Mouse (Mus musculus): ENCODE data around the gene Fam207a. TPM values are rescaled to one million over a fixed set of nuclear protein-coding genes. Genes with fewer than 3 reads are reported as not detected.

The Fam207a gene
- polyA plus RNA-seq, 1 experiment from 2014 or later: 15.5 TPM

DNA sequence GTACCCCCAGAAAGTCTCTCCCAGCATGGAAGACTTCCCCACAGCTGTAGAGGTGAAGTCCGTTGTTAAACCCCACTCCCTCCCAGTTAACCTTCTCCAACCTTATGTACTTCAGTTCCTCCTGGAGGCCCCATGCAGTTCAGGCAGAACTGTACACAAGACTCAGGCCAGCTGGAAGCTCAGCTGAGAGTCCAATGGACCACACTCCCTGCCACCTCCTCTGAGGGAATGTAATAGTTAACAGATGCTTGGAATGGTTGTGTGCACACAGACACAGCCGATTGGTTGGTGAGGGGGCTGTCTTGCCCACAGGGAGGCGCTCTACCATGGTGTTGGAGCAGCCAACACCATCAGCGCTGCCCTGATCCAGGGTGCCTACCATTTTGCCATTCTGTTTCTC lies 73.3 kb downstream of the Fam207a start:
- Histone ChIP-seq H3K27me3 (ENCODE audit: insufficient read depth, low read length) (no peaks in the 10 kb centered on the region), H3K4me1 (ENCODE audit: insufficient read depth) (0 out of 2 replicates have a peak, but pooled peaks cover 3% of the 10 kb centered on the region), H3K9ac (replicated peaks) (no peak overlapping the region), H3K27ac (ENCODE audit: low read depth) (no peak overlapping the region), H3K4me2 (ENCODE audit: low read depth, low read length) (no peak overlapping the region), H3K4me3 (ENCODE audit: low read depth, low read length) (no peak overlapping the region), H3K36me3 (replicated peaks; ENCODE audit: insufficient read depth, low read length) (no peaks in the 10 kb centered on the region), H3K9me3 (ENCODE audit: low read length) (no peaks in the 10 kb centered on the region)
- ATAC-seq: no peak
- peak; percentile 10; the same call in 1 of the 2 replicates for TF ChIP-seq CTCF (IDR thresholded peaks at IDR 0.05; ENCODE audit: low read depth)
- no peak for TF ChIP-seq EP300 (IDR thresholded peaks at IDR 0.05; ENCODE audit: low read depth)
- 76% methylated on average over 4 of the region's 4 CpGs for WGBS (ENCODE audit: insufficient replicate concordance)
- no peak for DNase-seq

DNA sequence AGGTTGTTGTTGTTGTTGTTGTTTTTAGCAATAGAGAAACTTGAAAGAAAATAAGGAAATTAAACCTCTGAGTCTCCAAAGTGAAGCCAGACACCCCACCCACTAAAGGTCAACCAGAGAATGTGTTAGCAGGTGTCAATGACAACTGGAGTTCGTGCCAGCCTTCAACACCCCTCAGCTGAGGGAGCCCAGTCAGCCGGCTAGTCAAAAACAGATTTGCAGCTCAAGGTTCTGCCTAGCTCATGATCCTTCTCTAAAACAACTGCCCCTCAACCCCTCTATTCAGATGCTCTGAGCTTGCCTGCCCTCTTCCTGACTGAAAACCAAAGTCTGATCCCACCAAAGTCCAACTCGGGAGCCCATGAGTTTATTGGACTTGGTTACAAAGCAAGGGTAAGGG lies 73.8 kb downstream of the Fam207a start:
- ATAC-seq: no peak
- no peaks in the 10 kb centered on the region for H3K9me3 ChIP-seq (ENCODE audit: low read length)
- WGBS (ENCODE audit: insufficient replicate concordance): 72% methylated on average over 3 of the region's 3 CpGs

DNA sequence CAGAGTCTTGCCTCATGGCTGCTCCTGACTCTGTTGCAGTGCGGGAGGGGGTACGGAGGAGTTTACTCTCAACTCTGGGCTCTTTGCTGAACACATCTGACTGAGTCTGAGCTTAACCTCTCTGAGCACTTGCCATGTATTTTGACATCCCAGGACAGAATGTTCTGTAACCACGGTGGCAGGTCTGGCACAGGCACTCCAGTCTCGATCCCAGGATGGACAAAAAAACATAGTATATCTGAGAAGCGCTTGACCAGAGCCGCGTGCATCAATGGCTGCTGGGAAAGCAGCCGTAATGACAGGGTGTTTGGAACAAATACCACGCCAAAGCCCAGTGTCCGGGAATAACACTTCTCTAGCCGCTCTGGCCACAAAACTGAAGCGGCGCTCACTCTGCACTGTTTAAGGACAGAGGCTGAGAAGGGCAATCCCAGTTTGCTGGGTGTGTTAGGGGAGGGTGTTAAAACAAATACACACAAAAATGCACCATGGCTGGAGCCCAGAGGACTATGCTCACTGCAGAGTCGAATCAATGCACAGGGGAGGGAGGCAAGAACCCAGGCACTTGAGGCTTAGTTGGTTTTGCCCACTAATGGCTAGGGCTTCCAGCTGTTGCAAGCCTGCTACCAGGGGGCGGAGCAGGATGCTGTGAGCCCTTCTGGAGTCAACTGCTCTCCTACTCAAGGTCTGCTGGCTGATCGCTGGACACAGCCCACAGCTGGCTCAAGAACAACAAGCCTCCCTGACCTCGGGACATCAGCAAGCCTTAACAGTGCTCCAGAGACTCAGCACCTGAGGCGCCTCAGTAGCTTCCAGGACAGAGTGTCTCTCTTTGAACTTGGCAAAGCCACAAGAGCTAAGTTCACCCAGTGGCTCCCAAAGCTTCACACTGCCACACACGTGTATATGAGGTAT lies 74.5 kb downstream of the Fam207a start:
- 60% methylated on average over 19 of the region's 19 CpGs for WGBS (ENCODE audit: insufficient replicate concordance)
- peak overlapping the region; percentile 29; the same call in 1 of the 2 replicates for H3K27ac ChIP-seq (ENCODE audit: low read depth)
- H3K36me3 ChIP-seq (replicated peaks; ENCODE audit: insufficient read depth, low read length): no peaks in the 10 kb centered on the region
- DNase-seq (no peak), ATAC-seq (peak; percentile 79)
- H3K27me3 ChIP-seq (ENCODE audit: insufficient read depth, low read length): no peaks in the 10 kb centered on the region
- TF ChIP-seq EP300 (IDR thresholded peaks at IDR 0.05; ENCODE audit: low read depth) (0 out of 2 replicates have a peak, but pooled peaks have one; percentile 26), CTCF (IDR thresholded peaks at IDR 0.05; ENCODE audit: low read depth) (no peak)
- no peak overlapping the region; the same call in 1 of the 2 replicates for H3K4me2 ChIP-seq (ENCODE audit: low read depth, low read length)
- no peaks in the 10 kb centered on the region for H3K9me3 ChIP-seq (ENCODE audit: low read length)
- H3K4me3 ChIP-seq (ENCODE audit: low read depth, low read length): no peak overlapping the region
- H3K9ac ChIP-seq (replicated peaks): no peak overlapping the region
- 0 out of 2 replicates have a peak, but pooled peaks cover 3% of the 10 kb centered on the region for H3K4me1 ChIP-seq (ENCODE audit: insufficient read depth)

More for the DNA sequence above, 73.8 kb downstream of the Fam207a start:
- Histone ChIP-seq H3K27ac (ENCODE audit: low read depth) (no peak overlapping the region), H3K4me1 (ENCODE audit: insufficient read depth) (0 out of 2 replicates have a peak, but pooled peaks cover 3% of the 10 kb centered on the region), H3K4me3 (ENCODE audit: low read depth, low read length) (no peak overlapping the region), H3K4me2 (ENCODE audit: low read depth, low read length) (no peak overlapping the region), H3K27me3 (ENCODE audit: insufficient read depth, low read length) (no peaks in the 10 kb centered on the region), H3K9ac (replicated peaks) (no peak overlapping the region), H3K36me3 (replicated peaks; ENCODE audit: insufficient read depth, low read length) (no peaks in the 10 kb centered on the region)
- DNase-seq: no peak
- TF ChIP-seq EP300 (IDR thresholded peaks at IDR 0.05; ENCODE audit: low read depth): no peak
- no peak for TF ChIP-seq CTCF (IDR thresholded peaks at IDR 0.05; ENCODE audit: low read depth)

DNA sequence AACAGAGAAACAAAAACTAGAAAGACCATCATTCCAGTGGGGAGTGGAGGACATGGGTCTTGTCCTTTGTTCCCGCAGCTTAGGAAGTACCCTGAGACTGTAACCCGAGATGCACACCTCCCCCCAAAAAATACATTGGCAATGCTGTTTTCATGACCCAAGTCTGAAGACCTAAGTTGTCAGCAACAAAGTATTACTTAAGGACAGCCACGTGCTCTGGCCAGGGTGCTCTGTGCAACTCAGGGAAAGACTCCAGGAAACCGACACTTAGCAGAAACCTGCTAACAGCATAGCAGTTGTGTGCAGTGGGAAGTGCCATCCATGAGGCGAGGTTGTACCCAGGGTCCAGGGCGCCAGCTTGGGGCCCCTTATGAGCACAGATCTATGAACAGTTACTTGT lies 75.3 kb downstream of the Fam207a start:
- ATAC-seq: no peak
- H3K4me2 ChIP-seq (ENCODE audit: low read depth, low read length): no peak overlapping the region
- DNase-seq: no peak

DNA sequence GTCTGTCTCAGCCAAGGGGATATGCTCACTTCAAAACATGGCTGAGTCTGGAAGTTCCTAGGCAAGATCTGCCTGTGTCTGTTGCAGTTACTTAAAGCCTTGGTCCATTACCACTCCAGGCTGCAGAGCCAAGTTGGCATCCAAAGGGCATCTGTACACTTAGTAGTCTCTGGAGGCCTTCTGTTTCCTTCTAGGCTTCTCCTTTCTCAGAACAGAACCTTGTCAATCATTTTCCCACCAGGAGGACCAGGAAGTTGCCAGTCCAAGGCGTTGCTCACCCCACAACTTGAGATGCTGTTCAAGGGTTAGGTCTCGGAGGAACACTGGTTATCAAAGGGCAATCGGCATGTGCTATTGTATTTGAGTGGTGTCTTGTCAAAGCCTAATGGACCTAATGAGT lies 76.6 kb downstream of the Fam207a start:
- ATAC-seq: no peak
- Histone ChIP-seq H3K9ac (replicated peaks) (no peak overlapping the region), H3K9me3 (ENCODE audit: low read length) (no peaks in the 10 kb centered on the region), H3K27ac (ENCODE audit: low read depth) (no peak overlapping the region), H3K27me3 (ENCODE audit: insufficient read depth, low read length) (no peaks in the 10 kb centered on the region), H3K4me1 (ENCODE audit: insufficient read depth) (0 out of 2 replicates have a peak, but pooled peaks cover 3% of the 10 kb centered on the region), H3K4me2 (ENCODE audit: low read depth, low read length) (no peak overlapping the region), H3K4me3 (ENCODE audit: low read depth, low read length) (no peak overlapping the region), H3K36me3 (replicated peaks; ENCODE audit: insufficient read depth, low read length) (no peaks in the 10 kb centered on the region)
- TF ChIP-seq EP300 (IDR thresholded peaks at IDR 0.05; ENCODE audit: low read depth) (no peak), CTCF (IDR thresholded peaks at IDR 0.05; ENCODE audit: low read depth) (no peak)
- 76% methylated on average over 3 of the region's 3 CpGs for WGBS (ENCODE audit: insufficient replicate concordance)
- DNase-seq: no peak

More for the DNA sequence above, 75.3 kb downstream of the Fam207a start:
- Histone ChIP-seq H3K9ac (replicated peaks) (no peak overlapping the region), H3K9me3 (ENCODE audit: low read length) (no peaks in the 10 kb centered on the region), H3K27ac (ENCODE audit: low read depth) (no peak overlapping the region), H3K4me1 (ENCODE audit: insufficient read depth) (0 out of 2 replicates have a peak, but pooled peaks cover 3% of the 10 kb centered on the region), H3K4me3 (ENCODE audit: low read depth, low read length) (no peak overlapping the region), H3K27me3 (ENCODE audit: insufficient read depth, low read length) (no peaks in the 10 kb centered on the region), H3K36me3 (replicated peaks; ENCODE audit: insufficient read depth, low read length) (no peaks in the 10 kb centered on the region)
- 41% methylated on average over 6 of the region's 6 CpGs for WGBS (ENCODE audit: insufficient replicate concordance)
- no peak for TF ChIP-seq CTCF (IDR thresholded peaks at IDR 0.05; ENCODE audit: low read depth)
- TF ChIP-seq EP300 (IDR thresholded peaks at IDR 0.05; ENCODE audit: low read depth): no peak

DNA sequence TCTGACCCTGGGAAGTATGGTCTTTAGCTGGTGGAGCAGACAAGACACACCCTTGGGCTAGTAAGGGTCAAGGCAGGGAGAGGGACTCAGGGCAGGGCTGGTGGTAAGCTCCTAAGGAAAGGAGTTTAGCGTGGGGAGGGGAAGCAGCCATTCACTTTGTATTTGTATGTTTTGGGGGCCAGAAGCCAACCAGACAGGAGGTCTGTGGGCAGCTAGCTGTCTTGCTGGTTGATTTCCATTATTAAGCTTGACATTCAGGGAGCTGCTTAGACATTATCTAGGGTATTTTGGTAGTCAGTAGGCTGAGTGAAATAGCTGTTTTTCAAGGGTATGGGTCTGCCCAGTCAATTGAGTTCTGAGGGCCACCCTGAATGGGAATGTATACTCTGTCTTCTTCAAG lies 77.6 kb downstream of the Fam207a start:
- Histone ChIP-seq H3K27ac (ENCODE audit: low read depth) (no peak overlapping the region), H3K4me1 (ENCODE audit: insufficient read depth) (0 out of 2 replicates have a peak, but pooled peaks cover 3% of the 10 kb centered on the region), H3K27me3 (ENCODE audit: insufficient read depth, low read length) (no peaks in the 10 kb centered on the region), H3K4me2 (ENCODE audit: low read depth, low read length) (no peak overlapping the region), H3K9me3 (ENCODE audit: low read length) (no peaks in the 10 kb centered on the region), H3K4me3 (ENCODE audit: low read depth, low read length) (no peak overlapping the region), H3K36me3 (replicated peaks; ENCODE audit: insufficient read depth, low read length) (no peaks in the 10 kb centered on the region), H3K9ac (replicated peaks) (no peak overlapping the region)
- DNase-seq: no peak
- TF ChIP-seq EP300 (IDR thresholded peaks at IDR 0.05; ENCODE audit: low read depth): no peak
- TF ChIP-seq CTCF (IDR thresholded peaks at IDR 0.05; ENCODE audit: low read depth): no peak
- 45% methylated on average over 1 of the region's 1 CpGs for WGBS (ENCODE audit: insufficient replicate concordance)
- ATAC-seq: no peak

Other genes starting within 250 kb of the Fam207a start
- gene Adarb1, start 97.5 kb downstream of the Fam207a start, polyA plus RNA-seq (2015; fragmentation: Nextera tagmentation; extraction: Ambion mirVana): 1.8 TPM in 2 replicates
- 18.7 and 23.1 TPM in 2 replicates for gene Itgb2, start 14.5 kb upstream of the Fam207a start, polyA plus RNA-seq (2015; fragmentation: Nextera tagmentation; extraction: Ambion mirVana)
- gene Pttg1ip, start 65.9 kb upstream of the Fam207a start, polyA plus RNA-seq (2015; fragmentation: Nextera tagmentation; extraction: Ambion mirVana): 126 and 129 TPM in 2 replicates
- gene Sumo3, start 90.3 kb upstream of the Fam207a start, polyA plus RNA-seq (2015; fragmentation: Nextera tagmentation; extraction: Ambion mirVana): 105 and 111 TPM in 2 replicates
- 8.4 and 13.3 TPM in 2 replicates for gene Gm49325, start 90.4 kb upstream of the Fam207a start, polyA plus RNA-seq (2015; fragmentation: Nextera tagmentation; extraction: Ambion mirVana)
- 37.4 and 40.4 TPM in 2 replicates for gene Ube2g2, start 106.5 kb upstream of the Fam207a start, polyA plus RNA-seq (2015; fragmentation: Nextera tagmentation; extraction: Ambion mirVana)
- gene Tspear, start 170.8 kb upstream of the Fam207a start, polyA plus RNA-seq (2015; fragmentation: Nextera tagmentation; extraction: Ambion mirVana): 0.06 TPM in 1 of 2 replicates, not detected in the other
- not detected in 2 replicates for gene Gm19402, start 175.0 kb upstream of the Fam207a start, polyA plus RNA-seq (2015; fragmentation: Nextera tagmentation; extraction: Ambion mirVana)
- gene Gm9508, start 181.4 kb upstream of the Fam207a start, polyA plus RNA-seq (2015; fragmentation: Nextera tagmentation; extraction: Ambion mirVana): not detected in 2 replicates
- not detected in 2 replicates for gene Gm10272, start 190.8 kb upstream of the Fam207a start, polyA plus RNA-seq (2015; fragmentation: Nextera tagmentation; extraction: Ambion mirVana)
- gene Gm10024, start 195.7 kb upstream of the Fam207a start, polyA plus RNA-seq (2015; fragmentation: Nextera tagmentation; extraction: Ambion mirVana): not detected in 2 replicates
- gene Gm10142, start 200.0 kb upstream of the Fam207a start, polyA plus RNA-seq (2015; fragmentation: Nextera tagmentation; extraction: Ambion mirVana): not detected in 2 replicates
- not detected in 2 replicates for gene Krtap12-1, start 204.8 kb upstream of the Fam207a start, polyA plus RNA-seq (2015; fragmentation: Nextera tagmentation; extraction: Ambion mirVana)
- not detected in 2 replicates for gene Gm10100, start 210.7 kb upstream of the Fam207a start, polyA plus RNA-seq (2015; fragmentation: Nextera tagmentation; extraction: Ambion mirVana)
- gene Gm18596, start 226.9 kb upstream of the Fam207a start, polyA plus RNA-seq (2015; fragmentation: Nextera tagmentation; extraction: Ambion mirVana): not detected in 2 replicates
- gene Gm9736, start 235.6 kb upstream of the Fam207a start, polyA plus RNA-seq (2015; fragmentation: Nextera tagmentation; extraction: Ambion mirVana): not detected in 2 replicates
- gene Gm3233, start 243.9 kb upstream of the Fam207a start, polyA plus RNA-seq (2015; fragmentation: Nextera tagmentation; extraction: Ambion mirVana): not detected in 2 replicates

Data from liver, postnatal 0 days (tissue).